Mouse (Mus musculus) ES-Bruce4 (cell line): ENCODE measurements around the gene Kif13a.

Experiments
- CTCF ChIP-seq: IDR thresholded peaks from one replicate; pipeline ENCODE4 v1.8.1; 2011; ENCODE audit warnings: low read depth, low read length
- POLR2A ChIP-seq: IDR thresholded peaks from one replicate; pipeline ENCODE4 v1.8.1; 2011; ENCODE audit warnings: low read length; ENCODE audit not compliant: insufficient read depth

DNA sequence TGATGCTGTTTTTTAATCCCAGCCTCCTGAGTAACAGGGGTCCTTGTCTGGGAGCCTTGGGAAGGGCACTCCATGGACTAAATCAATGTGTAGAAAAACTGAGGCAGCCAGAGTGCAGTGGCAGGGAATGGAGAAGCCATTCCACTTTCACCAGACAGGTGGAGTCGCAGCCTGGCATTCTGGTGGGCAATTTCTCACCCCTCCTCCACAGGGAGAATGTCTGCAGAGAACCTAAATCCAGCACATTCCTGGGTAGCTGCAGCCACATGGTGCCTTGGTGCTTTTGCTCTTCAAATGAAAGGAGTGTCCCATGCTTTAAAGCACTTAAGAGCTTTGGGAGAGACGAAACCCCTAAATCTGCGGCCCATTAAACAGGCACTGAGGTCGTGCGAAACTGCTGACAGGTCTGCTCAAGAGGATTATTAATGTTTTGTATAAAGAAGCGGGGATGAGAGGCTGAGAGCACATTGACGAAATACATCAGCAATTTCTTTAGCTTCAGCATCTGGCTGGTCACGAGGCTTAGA lies 110.4 kb downstream of the Kif13a start:
- TF ChIP-seq CTCF: no peak
- TF ChIP-seq POLR2A: no peak
